Mouse (Mus musculus): ENCODE measurements around the gene Cyp4f17. TPM values are rescaled to one million over a fixed set of nuclear protein-coding genes. Genes with fewer than 3 reads are reported as not detected.
A peak's percentile ranks its signal among the peaks of the same experiment; 100 is the strongest.

Gene Cyp4f17
- polyA plus RNA-seq (2016; fragmentation: Nextera tagmentation; extraction: Ambion mirVana), result 11.4 and 11.7 TPM in 2 replicates

DNA sequence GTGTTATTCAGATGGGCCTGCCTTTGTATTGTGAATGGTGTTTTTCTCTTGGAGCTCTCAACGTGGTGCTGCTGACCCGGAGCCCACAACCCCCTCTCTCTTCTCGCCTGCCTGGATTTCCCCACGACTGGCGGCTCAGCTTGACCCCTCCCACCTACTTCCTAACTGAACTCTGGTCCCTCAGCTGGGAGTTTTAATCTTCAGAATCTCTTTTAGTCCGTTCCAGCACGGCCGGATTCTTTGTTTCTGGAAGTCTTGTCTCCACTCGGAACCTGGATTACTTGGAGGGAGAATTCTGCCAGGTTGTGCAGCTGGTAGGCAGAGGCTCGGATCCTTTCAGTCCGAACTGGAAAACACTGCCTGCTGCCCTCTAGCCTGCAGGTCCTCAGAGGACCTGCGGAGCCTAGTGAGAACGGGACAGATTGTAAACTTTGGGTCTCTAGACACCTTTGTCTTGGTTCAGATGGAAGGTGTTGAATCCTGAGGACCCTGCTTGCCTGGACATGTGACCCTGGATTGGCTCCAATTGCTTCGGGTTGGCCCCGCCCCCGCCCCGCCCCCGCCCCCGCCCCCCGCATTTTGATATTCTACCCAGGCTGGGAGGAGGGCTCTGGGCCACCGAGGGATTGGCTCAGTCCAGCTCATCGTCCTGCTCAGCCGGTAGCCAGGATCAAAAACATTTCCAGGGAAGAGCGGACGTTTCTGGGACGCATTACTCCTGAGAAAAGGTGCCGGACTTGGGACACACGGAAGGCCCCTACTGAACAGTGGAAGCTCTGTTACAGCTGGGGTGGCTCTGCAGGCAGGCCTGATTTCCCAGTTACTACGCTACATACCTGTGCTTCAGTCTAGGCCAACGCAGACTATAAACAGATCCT, at the start of gene Cyp4f17:
Cyp4f17 (plus strand) TSS at position 200 of the 878 bp plus-strand sequence.
- WGBS, result 1% methylated on average over 30 of the region's 30 CpGs
- H3K4me2 ChIP-seq (replicated peaks), result peak within 1 kb of the TSS; percentile 75
- peak within 1 kb of the TSS; percentile 64 for H3K9ac ChIP-seq (replicated peaks)
- H3K4me3 ChIP-seq, result peak within 1 kb of the TSS; percentile 50
- peak; percentile 93 for ATAC-seq (ENCODE audit: low FRiP score, low read depth)
- no peaks in the 10 kb centered on the region for H3K27me3 ChIP-seq
- H3K9me3 ChIP-seq, result no peaks in the 10 kb centered on the region
- H3K36me3 ChIP-seq, result no peaks in the 10 kb centered on the region
- H3K4me1 ChIP-seq, result peaks cover 19% of the 10 kb centered on the region
- peak within 1 kb of the TSS; percentile 84 for H3K27ac ChIP-seq (replicated peaks)

- 68% methylated on average over 7 of the region's 7 CpGs for WGBS
- Histone ChIP-seq H3K4me1 (no peaks in the 10 kb centered on the region), H3K27me3 (no peaks in the 10 kb centered on the region), H3K4me2 (replicated peaks) (no peak overlapping the region), H3K4me3 (no peak overlapping the region), H3K27ac (replicated peaks) (no peak overlapping the region), H3K36me3 (no peaks in the 10 kb centered on the region), H3K9me3 (no peaks in the 10 kb centered on the region), H3K9ac (replicated peaks) (no peak overlapping the region)
- ATAC-seq (ENCODE audit: low FRiP score, low read depth), result no peak
These were observed 37.4 kb upstream of the Cyp4f17 start for GRCm38 (mm10) chr17:32468494-32468893.

- no peaks in the 10 kb centered on the region for H3K4me1 ChIP-seq
- H3K36me3 ChIP-seq, result no peaks in the 10 kb centered on the region
- no peak overlapping the region for H3K9ac ChIP-seq (replicated peaks)
- no peaks in the 10 kb centered on the region for H3K27me3 ChIP-seq
- WGBS, result 87% methylated on average over 4 of the region's 4 CpGs
- no peak overlapping the region for H3K27ac ChIP-seq (replicated peaks)
- no peaks in the 10 kb centered on the region for H3K9me3 ChIP-seq
- ATAC-seq (ENCODE audit: low FRiP score, low read depth), result no peak
- no peak overlapping the region for H3K4me2 ChIP-seq (replicated peaks)
- H3K4me3 ChIP-seq, result no peak overlapping the region
These were observed 35.1 kb upstream of the Cyp4f17 start for GRCm38 (mm10) chr17:32470795-32471194.

DNA sequence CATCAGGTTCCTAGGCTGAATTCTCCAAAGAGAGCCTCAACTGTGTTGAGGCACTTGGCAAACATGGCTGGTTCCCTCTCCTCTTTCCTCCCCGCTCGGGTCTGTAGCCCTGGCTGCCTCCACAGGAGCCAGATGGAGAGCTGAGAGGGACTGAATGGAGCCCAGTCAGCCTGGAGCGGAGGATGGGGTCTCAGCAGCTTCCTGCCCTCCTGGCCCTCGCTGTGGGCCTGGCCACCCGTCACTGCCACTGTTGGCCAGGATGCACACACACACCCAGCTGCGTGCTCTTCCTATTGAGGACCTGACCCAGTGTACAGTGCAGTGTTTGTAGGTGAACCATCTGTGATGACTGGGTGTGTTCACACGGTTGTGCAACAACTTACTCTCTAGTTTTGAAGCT, 33.7 kb upstream of the Cyp4f17 start:
- no peaks in the 10 kb centered on the region for H3K9me3 ChIP-seq
- H3K4me1 ChIP-seq, result no peaks in the 10 kb centered on the region
- WGBS, result 66% methylated on average over 7 of the region's 7 CpGs
- peaks cover 7% of the 10 kb centered on the region; the same call in 1 of the 2 replicates for H3K27me3 ChIP-seq
- H3K4me3 ChIP-seq, result no peak overlapping the region
- no peak overlapping the region for H3K27ac ChIP-seq (replicated peaks)
- no peak overlapping the region for H3K9ac ChIP-seq (replicated peaks)
- H3K4me2 ChIP-seq (replicated peaks), result no peak overlapping the region
- no peak for ATAC-seq (ENCODE audit: low FRiP score, low read depth)
- H3K36me3 ChIP-seq, result no peaks in the 10 kb centered on the region

GRCm38 (mm10) chr17:32474954-32475560, 30.8 kb upstream of the Cyp4f17 start:
- 91% methylated on average over 5 of the region's 5 CpGs for WGBS
- H3K9me3 ChIP-seq, result no peaks in the 10 kb centered on the region
- H3K9ac ChIP-seq (replicated peaks), result no peak overlapping the region
- no peak overlapping the region for H3K4me2 ChIP-seq (replicated peaks)
- H3K27ac ChIP-seq (replicated peaks), result no peak overlapping the region
- H3K4me1 ChIP-seq, result no peaks in the 10 kb centered on the region
- no peaks in the 10 kb centered on the region for H3K36me3 ChIP-seq
- no peak for ATAC-seq (ENCODE audit: low FRiP score, low read depth)
- H3K27me3 ChIP-seq, result peaks cover 7% of the 10 kb centered on the region; the same call in 1 of the 2 replicates
- H3K4me3 ChIP-seq, result no peak overlapping the region

DNA sequence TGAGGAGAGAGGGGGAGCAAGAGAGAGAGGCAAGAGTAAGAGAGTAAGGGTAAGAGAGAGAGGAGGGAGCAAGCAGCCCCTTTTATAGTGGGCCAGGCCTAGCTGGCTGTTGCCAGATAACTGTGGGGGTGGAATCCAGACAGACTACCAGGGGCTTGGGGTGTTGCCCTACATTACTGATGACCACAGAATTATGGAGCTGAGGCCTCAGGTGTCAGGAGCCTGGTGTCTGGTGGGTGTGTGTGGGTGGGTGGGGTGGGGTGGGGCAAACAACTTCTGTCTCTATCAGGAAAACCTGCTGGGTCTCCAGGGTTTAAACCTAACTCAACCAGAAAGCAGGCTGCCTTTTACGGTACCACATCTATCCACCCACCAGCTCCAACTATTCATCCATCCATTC, 28.6 kb upstream of the Cyp4f17 start:
- Histone ChIP-seq H3K9ac (replicated peaks) (no peak overlapping the region), H3K36me3 (no peaks in the 10 kb centered on the region), H3K4me1 (no peaks in the 10 kb centered on the region), H3K27me3 (peaks cover 24% of the 10 kb centered on the region), H3K9me3 (no peaks in the 10 kb centered on the region), H3K27ac (replicated peaks) (no peak overlapping the region), H3K4me3 (no peak overlapping the region), H3K4me2 (replicated peaks) (no peak overlapping the region)
- 93% methylated on average over 1 of the region's 1 CpGs for WGBS
- ATAC-seq (ENCODE audit: low FRiP score, low read depth), result no peak

- no peak for ATAC-seq (ENCODE audit: low FRiP score, low read depth)
- H3K4me3 ChIP-seq, result no peak overlapping the region
- peaks cover 34% of the 10 kb centered on the region for H3K27me3 ChIP-seq
- WGBS, result 74% methylated on average over 2 of the region's 2 CpGs
- no peaks in the 10 kb centered on the region for H3K9me3 ChIP-seq
- no peaks in the 10 kb centered on the region for H3K36me3 ChIP-seq
- H3K4me1 ChIP-seq, result peaks cover 4% of the 10 kb centered on the region; the same call in 1 of the 2 replicates
- H3K27ac ChIP-seq (replicated peaks), result no peak overlapping the region
- no peak overlapping the region for H3K4me2 ChIP-seq (replicated peaks)
- no peak overlapping the region for H3K9ac ChIP-seq (replicated peaks)
These were observed 27.1 kb upstream of the Cyp4f17 start for GRCm38 (mm10) chr17:32478727-32479126.

GRCm38 (mm10) chr17:32479554-32480506, 26.0 kb upstream of the Cyp4f17 start:
- Histone ChIP-seq H3K27ac (replicated peaks) (no peak overlapping the region), H3K36me3 (no peaks in the 10 kb centered on the region), H3K9ac (replicated peaks) (no peak overlapping the region), H3K4me1 (peaks cover 4% of the 10 kb centered on the region; the same call in 1 of the 2 replicates), H3K27me3 (peaks cover 43% of the 10 kb centered on the region), H3K4me2 (replicated peaks) (no peak overlapping the region), H3K9me3 (no peaks in the 10 kb centered on the region), H3K4me3 (no peak overlapping the region)
- WGBS, result 12% methylated on average over 8 of the region's 8 CpGs
- no peak for ATAC-seq (ENCODE audit: low FRiP score, low read depth)

GRCm38 (mm10) chr17:32481766-32482165, 24.1 kb upstream of the Cyp4f17 start:
- H3K4me1 ChIP-seq, result peaks cover 4% of the 10 kb centered on the region; the same call in 1 of the 2 replicates
- no peak overlapping the region for H3K4me3 ChIP-seq
- no peaks in the 10 kb centered on the region for H3K9me3 ChIP-seq
- no peaks in the 10 kb centered on the region for H3K36me3 ChIP-seq
- H3K9ac ChIP-seq (replicated peaks), result no peak overlapping the region
- 85% methylated on average over 14 of the region's 14 CpGs for WGBS
- H3K27me3 ChIP-seq, result peaks cover 39% of the 10 kb centered on the region
- H3K4me2 ChIP-seq (replicated peaks), result no peak overlapping the region
- H3K27ac ChIP-seq (replicated peaks), result no peak overlapping the region
- ATAC-seq (ENCODE audit: low FRiP score, low read depth), result no peak

DNA sequence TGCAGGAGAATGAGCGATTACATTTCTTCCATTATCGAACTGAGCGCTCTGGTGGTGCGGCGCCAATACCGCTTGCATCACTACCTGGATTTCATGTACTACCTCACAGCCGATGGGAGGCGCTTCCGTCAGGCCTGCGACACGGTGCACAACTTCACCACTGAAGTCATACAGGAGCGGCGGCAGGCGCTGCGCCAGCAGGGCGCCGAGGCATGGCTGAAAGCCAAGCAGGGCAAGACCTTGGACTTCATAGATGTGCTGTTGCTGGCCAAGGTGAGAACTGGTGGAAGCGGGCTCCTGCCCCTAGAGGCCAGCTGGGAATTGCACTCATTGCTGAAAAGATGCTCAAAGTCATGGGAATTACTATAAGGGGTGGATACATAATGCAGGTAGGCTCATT, 22.6 kb upstream of the Cyp4f17 start:
- H3K4me2 ChIP-seq (replicated peaks), result peak overlapping the region; percentile 43
- peak overlapping the region; percentile 15; the same call in 1 of the 2 replicates for H3K4me3 ChIP-seq
- no peaks in the 10 kb centered on the region for H3K36me3 ChIP-seq
- H3K9me3 ChIP-seq, result no peaks in the 10 kb centered on the region
- ATAC-seq (ENCODE audit: low FRiP score, low read depth), result 0 out of 2 replicates have a peak, but pooled peaks have one; percentile 19
- H3K27ac ChIP-seq (replicated peaks), result no peak overlapping the region
- WGBS, result 21% methylated on average over 18 of the region's 18 CpGs
- H3K4me1 ChIP-seq, result peaks cover 4% of the 10 kb centered on the region; the same call in 1 of the 2 replicates
- H3K27me3 ChIP-seq, result peaks cover 36% of the 10 kb centered on the region
- H3K9ac ChIP-seq (replicated peaks), result 0 out of 2 replicates have a peak overlapping the region, but pooled peaks have one; percentile 12

DNA sequence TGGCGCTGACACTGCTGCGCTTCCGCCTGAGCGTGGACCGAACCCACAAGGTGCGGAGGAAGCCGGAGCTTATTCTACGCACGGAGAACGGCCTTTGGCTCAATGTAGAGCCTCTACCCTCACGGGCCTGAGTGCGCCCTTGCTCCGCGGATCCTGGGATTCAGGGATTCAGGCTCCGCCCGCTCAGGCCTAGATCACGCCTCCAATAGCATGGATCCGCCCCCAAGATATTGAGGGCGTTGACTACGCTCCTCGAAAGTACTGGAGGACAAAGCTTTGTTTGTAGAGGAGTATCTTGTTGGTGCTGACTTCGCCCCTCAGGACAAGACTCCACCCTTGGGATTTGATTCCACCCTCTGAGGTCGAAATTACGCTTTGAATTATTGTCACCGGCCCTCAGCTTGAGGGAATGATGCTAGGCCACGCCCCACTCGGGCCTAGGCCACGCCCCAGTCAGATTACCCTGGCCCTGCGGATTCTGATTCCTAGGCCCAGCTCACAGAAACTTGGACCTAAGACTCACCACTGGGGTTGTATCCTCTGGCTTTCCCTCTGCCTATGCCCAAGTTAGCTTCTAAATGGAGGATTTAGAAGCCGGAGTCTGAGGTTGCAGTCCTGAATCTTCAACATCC, 13.4 kb upstream of the Cyp4f17 start:
- Histone ChIP-seq H3K36me3 (no peaks in the 10 kb centered on the region), H3K9ac (replicated peaks) (0 out of 2 replicates have a peak overlapping the region, but pooled peaks have one; percentile 34), H3K4me3 (peak overlapping the region; percentile 34), H3K9me3 (no peaks in the 10 kb centered on the region), H3K4me2 (replicated peaks) (peak overlapping the region; percentile 50), H3K27me3 (peaks cover 27% of the 10 kb centered on the region), H3K4me1 (peaks cover 4% of the 10 kb centered on the region; the same call in 1 of the 2 replicates), H3K27ac (replicated peaks) (no peak overlapping the region)
- 7% methylated on average over 30 of the region's 30 CpGs for WGBS
- peak; percentile 62 for ATAC-seq (ENCODE audit: low FRiP score, low read depth)

Data from midbrain, embryonic 12.5 days (tissue).